Mouse (Mus musculus) kidney, adult 2 months (tissue): Measurements from ENCODE around the gene AI854703. TPM values are rescaled to one million over a fixed set of nuclear protein-coding genes. Genes with fewer than 3 reads are reported as not detected.

Experiments used
- DNase-seq: peaks from one replicate; pipeline ENCODE4 v3.0.0; 2021
- H3K27ac ChIP-seq: fragments of 200-500 bp; 2 replicates; pipeline ENCODE4 v1.5.1; 2012; ENCODE audit warnings: low read depth, low read length, control low read depth, inconsistent platforms; ENCODE audit not compliant: insufficient read depth
- H3K27me3 ChIP-seq: fragments of 200-500 bp; replicated peaks from 2 replicates; pipeline ENCODE4 v1.6.1; 2012; ENCODE audit warnings: mild to moderate bottlenecking, moderate library complexity, low read length, inconsistent platforms; ENCODE audit not compliant: control insufficient read depth, insufficient read depth
- H3K36me3 ChIP-seq: fragments of 200-500 bp; 2 replicates; pipeline ENCODE4 v1.6.1; 2012; ENCODE audit warnings: mild to moderate bottlenecking, moderate library complexity, low read length, inconsistent platforms; ENCODE audit not compliant: control insufficient read depth, insufficient read depth
- H3K4me1 ChIP-seq: fragments of 200-500 bp; 2 replicates; pipeline ENCODE4 v1.6.1; 2011; ENCODE audit warnings: low read length; ENCODE audit not compliant: control insufficient read depth, insufficient read depth
- H3K4me3 ChIP-seq: fragments of 200-500 bp; 2 replicates; pipeline ENCODE4 v1.5.1; 2011; ENCODE audit warnings: mild to moderate bottlenecking, low read depth, low read length, control low read depth; ENCODE audit not compliant: insufficient read depth
- CTCF ChIP-seq: fragments of 200-500 bp; conservative IDR thresholded peaks from 2 replicates; pipeline ENCODE4 v1.5.1; 2011; ENCODE audit warnings: low read depth, mild to moderate bottlenecking, control low read depth, low read length, moderate library complexity, mixed read lengths; ENCODE audit not compliant: insufficient read depth, insufficient read length
- POLR2A ChIP-seq: fragments of 200-500 bp; IDR thresholded peaks from one replicate; pipeline ENCODE4 v1.6.1; 2011; ENCODE audit warnings: low read depth, low read length, control low read depth
- WGBS: fragments of 180-500 bp; shearing (Covaris S2); methylation state at CpG from one replicate; pipeline ENCODE4 v1.1.7; 2018; 5-methylcytosine and 5-hydroxymethylcytosine counted together
- polyA plus RNA-seq: library from polyadenylated mRNA; depleted of rRNA; stranded (reverse); fragments of >200 nt; gene quantifications from 2 replicates; pipeline ENCODE4 v1.2.3, GENCODE M21; 2012; rRNA removed

AI854703 gene
- polyA plus RNA-seq, 1 experiment: 30.9 TPM

DNA sequence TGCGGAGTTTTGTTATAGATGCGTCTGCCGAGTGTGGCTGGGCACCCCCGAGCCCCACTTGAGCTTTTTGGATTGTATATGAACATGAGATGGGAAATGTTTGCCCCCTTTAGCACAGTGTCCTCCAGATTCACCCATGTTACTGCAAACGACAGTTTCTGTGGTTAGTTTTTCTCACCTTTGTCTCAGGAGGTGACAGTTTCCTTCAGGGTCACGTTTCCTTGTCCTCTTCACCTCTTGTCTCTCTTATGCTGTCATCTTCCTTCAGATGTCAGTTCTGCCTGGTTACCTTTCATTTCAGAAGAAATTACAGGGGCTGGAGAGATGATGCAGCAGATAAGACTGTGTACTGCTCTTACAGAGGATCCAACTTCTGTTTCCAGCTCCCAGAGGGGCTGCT lies 53.1 kb downstream of the AI854703 start:
- WGBS: 78% methylated on average over 6 of the region's 6 CpGs
- Histone ChIP-seq H3K27me3 (no peaks in the 10 kb centered on the region), H3K36me3 (no peaks in the 10 kb centered on the region), H3K4me3 (no peak overlapping the region), H3K27ac (no peak overlapping the region), H3K4me1 (peaks cover 8% of the 10 kb centered on the region; the same call in 1 of the 2 replicates)
- TF ChIP-seq POLR2A: no peak
- no peak for TF ChIP-seq CTCF
- DNase-seq: no peak

DNA sequence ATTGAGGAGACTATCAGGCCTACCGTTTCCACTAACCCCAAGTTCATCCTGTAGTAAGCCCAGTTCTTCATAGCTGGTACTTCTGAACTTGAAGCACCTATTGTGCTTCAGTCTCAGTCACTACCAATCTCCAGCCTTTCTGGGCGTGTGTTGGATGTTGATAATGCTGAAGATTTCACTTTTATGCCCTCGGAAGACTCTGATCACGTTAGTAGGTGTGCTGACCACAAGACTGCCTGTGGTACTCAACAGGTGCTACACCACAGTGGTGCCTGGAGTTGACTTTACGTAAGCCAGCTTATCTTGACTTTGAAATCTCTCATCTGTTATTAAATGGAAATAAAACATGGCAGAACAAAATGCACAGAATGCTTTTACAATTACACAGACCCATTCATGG lies 53.9 kb downstream of the AI854703 start:
- Histone ChIP-seq H3K27ac (no peak overlapping the region), H3K4me3 (no peak overlapping the region), H3K4me1 (peaks cover 2% of the 10 kb centered on the region; the same call in 1 of the 2 replicates), H3K27me3 (no peaks in the 10 kb centered on the region), H3K36me3 (no peaks in the 10 kb centered on the region)
- WGBS: 83% methylated on average over 5 of the region's 5 CpGs
- no peak for DNase-seq
- no peak for TF ChIP-seq POLR2A
- no peak for TF ChIP-seq CTCF

DNA sequence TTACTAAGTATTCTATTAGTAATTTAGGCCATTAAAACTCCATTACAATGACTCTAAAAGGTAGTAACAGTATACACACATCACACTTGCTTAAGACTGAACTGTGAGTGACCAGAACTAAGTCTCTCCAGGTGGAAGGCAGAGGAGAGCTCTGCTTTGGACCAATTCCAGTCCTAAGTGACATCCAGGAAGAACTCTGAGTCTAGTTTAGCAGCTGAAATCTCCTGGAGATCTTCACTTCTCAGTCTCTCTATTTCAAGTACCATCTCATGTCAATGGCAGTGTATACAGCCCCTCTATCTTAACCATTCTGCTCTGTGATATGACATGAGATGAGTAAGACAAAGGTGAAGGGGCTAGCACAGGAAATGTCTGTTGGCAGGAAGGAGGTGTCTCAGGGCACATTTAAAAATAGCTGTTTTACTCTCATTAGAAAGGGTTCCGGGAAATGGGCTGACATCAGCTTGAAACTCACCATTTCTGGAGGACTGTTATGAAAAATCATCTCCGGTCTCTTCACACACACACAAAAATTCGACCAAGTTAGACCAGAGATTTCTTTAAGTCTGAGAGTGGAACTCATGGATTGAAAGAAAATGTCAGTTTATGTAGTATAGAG lies 55.0 kb downstream of the AI854703 start:
- no peak overlapping the region for H3K4me3 ChIP-seq
- H3K27ac ChIP-seq: peak overlapping the region; percentile 86
- TF ChIP-seq CTCF: no peak
- TF ChIP-seq POLR2A: no peak
- H3K27me3 ChIP-seq: no peaks in the 10 kb centered on the region
- no peaks in the 10 kb centered on the region for H3K36me3 ChIP-seq
- peak; percentile 80 for DNase-seq
- H3K4me1 ChIP-seq: peaks cover 2% of the 10 kb centered on the region; the same call in 1 of the 2 replicates
- WGBS: 70% methylated on average over 3 of the region's 3 CpGs

DNA sequence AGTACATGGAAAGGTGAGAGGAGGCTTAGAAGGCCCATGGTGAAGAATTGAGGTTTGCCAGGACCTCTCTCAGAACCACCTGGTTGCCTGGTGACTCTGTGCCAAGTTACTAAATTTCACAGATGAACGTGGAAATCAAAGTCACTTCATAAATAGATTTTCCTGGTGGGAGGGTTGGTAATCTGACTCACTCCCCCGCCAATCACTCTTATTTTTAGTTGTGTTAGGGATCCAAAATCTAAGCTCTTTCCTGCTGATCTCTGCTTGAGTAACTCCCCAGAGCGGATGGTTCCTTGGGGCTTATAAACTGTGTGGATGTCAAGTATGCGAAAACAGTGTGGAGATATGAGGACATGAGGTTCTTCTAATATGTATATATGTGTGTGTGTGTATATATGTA lies 55.7 kb downstream of the AI854703 start:
- WGBS: 62% methylated on average over 4 of the region's 4 CpGs
- Histone ChIP-seq H3K4me1 (no peaks in the 10 kb centered on the region; the same call in 1 of the 2 replicates), H3K27me3 (no peaks in the 10 kb centered on the region), H3K4me3 (no peak overlapping the region), H3K27ac (peak overlapping the region; percentile 76), H3K36me3 (no peaks in the 10 kb centered on the region)
- no peak for DNase-seq
- TF ChIP-seq POLR2A: no peak

Other genes starting within 250 kb of the AI854703 start
- 16.7 and 22.1 TPM in 2 replicates for gene Krba1, start 231.2 kb upstream of the AI854703 start, polyA plus RNA-seq
- 67.0 and 80.0 TPM in 2 replicates for gene Zfp467, start 180.9 kb upstream of the AI854703 start, polyA plus RNA-seq
- 1.5 and 1.9 TPM in 2 replicates for gene Sspo, start 178.5 kb upstream of the AI854703 start, polyA plus RNA-seq
- gene Atp6v0e2, start 89.1 kb upstream of the AI854703 start, polyA plus RNA-seq: 101 and 109 TPM in 2 replicates
- 35.3 and 36.5 TPM in 2 replicates for gene Lrrc61, start 72.0 kb upstream of the AI854703 start, polyA plus RNA-seq
- 87.9 and 89.2 TPM in 2 replicates for gene Rarres2, start 54.0 kb upstream of the AI854703 start, polyA plus RNA-seq
- not detected in 2 replicates for gene Gm45021, start 37.2 kb upstream of the AI854703 start, polyA plus RNA-seq
- 49.2 and 73.1 TPM in 2 replicates for gene Repin1, start 32.9 kb upstream of the AI854703 start, polyA plus RNA-seq
- gene Gm44965, start 32.8 kb upstream of the AI854703 start, polyA plus RNA-seq: 0.42 and 0.49 TPM in 2 replicates
- 4.3 and 6.1 TPM in 2 replicates for gene Zfp775, start 24.7 kb upstream of the AI854703 start, polyA plus RNA-seq
- gene Gimap8, start 20.5 kb downstream of the AI854703 start, polyA plus RNA-seq: 6.1 and 9.1 TPM in 2 replicates
- 6.8 and 10.1 TPM in 2 replicates for gene Gimap9, start 49.4 kb downstream of the AI854703 start, polyA plus RNA-seq
- gene Gimap4, start 57.8 kb downstream of the AI854703 start, polyA plus RNA-seq: 27.5 and 44.3 TPM in 2 replicates
- 14.2 and 24.0 TPM in 2 replicates for gene Gimap6, start 81.5 kb downstream of the AI854703 start, polyA plus RNA-seq
- gene Gm28053, start 91.8 kb downstream of the AI854703 start, polyA plus RNA-seq: not detected in 2 replicates
- gene Gimap7, start 91.9 kb downstream of the AI854703 start, polyA plus RNA-seq: 0.20 and 0.97 TPM in 2 replicates
- gene Gimap1, start 112.3 kb downstream of the AI854703 start, polyA plus RNA-seq: 8.3 and 10.0 TPM in 2 replicates
- 16.2 and 19.6 TPM in 2 replicates for gene Gimap5, start 119.4 kb downstream of the AI854703 start, polyA plus RNA-seq
- gene Gimap3, start 144.1 kb downstream of the AI854703 start, polyA plus RNA-seq: 3.1 and 10.6 TPM in 2 replicates
- 509 and 544 TPM in 2 replicates for gene Tmem176a, start 214.2 kb downstream of the AI854703 start, polyA plus RNA-seq
- 1,386 and 1,411 TPM in 2 replicates for gene Tmem176b, start 214.7 kb downstream of the AI854703 start, polyA plus RNA-seq
- gene Aoc1, start 246.1 kb downstream of the AI854703 start, polyA plus RNA-seq: 7.3 and 7.7 TPM in 2 replicates